ENCODE assay signal across 15 mouse cellular contexts in the genomic region with DNA sequence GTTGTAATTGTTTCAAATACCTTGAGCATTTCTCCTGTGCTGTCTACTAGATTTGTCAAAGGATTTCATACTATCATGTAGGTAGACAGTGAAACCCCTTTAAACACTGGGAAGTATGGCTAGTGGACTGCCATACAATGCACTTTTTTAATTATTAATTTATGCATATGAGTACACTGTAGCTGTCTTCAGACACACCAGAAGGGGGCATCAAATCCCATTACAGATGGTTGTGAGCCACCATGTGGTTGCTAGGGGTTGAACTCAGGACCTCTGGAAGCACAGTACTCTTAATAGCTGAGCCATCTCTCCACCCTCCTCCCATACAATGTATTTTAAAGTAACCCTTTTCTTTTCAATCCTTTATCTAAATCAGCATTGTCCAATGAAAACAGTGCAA.
A peak's percentile ranks its signal among the peaks of the same experiment; 100 is the strongest.
DNase-seq lines count a peak whose midpoint lies in the region; ATAC-seq and TF ChIP-seq lines count a peak whose summit lies in the region.
"Had no signal": no experiment of that assay in that cellular context is flagged by ENCODE, and none has a peak within 500 bp of the region (broad histone marks: within the 10 kb centered on the region; RNA-seq: fewer than 3 reads in every experiment).

No protein-coding gene starts in this region.

- H3K27me3 ChIP-seq in forebrain, postnatal 0 days (ENCODE audit: insufficient read depth, low read length) = no peaks in the 10 kb centered on the region
- H3K27me3 ChIP-seq in forebrain, embryonic 13.5 days = no peaks in the 10 kb centered on the region
- H3K27me3 ChIP-seq in hindbrain, postnatal 0 days (ENCODE audit: insufficient read depth, low read length) = no peaks in the 10 kb centered on the region
- no peaks in the 10 kb centered on the region for H3K27me3 ChIP-seq in hindbrain, embryonic 12.5 days
- no peaks in the 10 kb centered on the region for H3K27me3 ChIP-seq in lung, postnatal 0 days (replicated peaks; ENCODE audit: insufficient read depth, low read length)
- H3K27me3 ChIP-seq: embryonic facial prominence, embryonic 12.5 days; forebrain, embryonic 12.5 days; heart, embryonic 13.5 days; hindbrain, embryonic 13.5 days; intestine, embryonic 15.5 days had no signal

- H3K36me3 ChIP-seq in forebrain, postnatal 0 days (ENCODE audit: insufficient read depth) = peaks cover 3% of the 10 kb centered on the region
- peaks cover 26% of the 10 kb centered on the region for H3K36me3 ChIP-seq in forebrain, embryonic 13.5 days (ENCODE audit: poor library complexity, severe bottlenecking)
- no peaks in the 10 kb centered on the region; the same call in 1 of the 2 replicates for H3K36me3 ChIP-seq in hindbrain, postnatal 0 days (ENCODE audit: insufficient read depth, low read length)
- 0 out of 2 replicates have a peak, but pooled peaks cover 10% of the 10 kb centered on the region for H3K36me3 ChIP-seq in hindbrain, embryonic 12.5 days
- H3K36me3 ChIP-seq in lung, postnatal 0 days (ENCODE audit: insufficient read depth, low read length) = peaks cover 11% of the 10 kb centered on the region; the same call in 1 of the 2 replicates
- H3K36me3 ChIP-seq: intestine, embryonic 15.5 days had no signal

- TF ChIP-seq CTCF in forebrain, postnatal 0 days (IDR thresholded peaks at IDR 0.05; ENCODE audit: low read depth) = peak; percentile 24; the same call in 1 of the 2 replicates
- peak; percentile 18; the same call in 1 of the 2 replicates for TF ChIP-seq CTCF in hindbrain, postnatal 0 days (IDR thresholded peaks at IDR 0.05; ENCODE audit: low read depth)
- peak; percentile 20; the same call in 1 of the 2 replicates for TF ChIP-seq CTCF in lung, postnatal 0 days (IDR thresholded peaks at IDR 0.05)

- no peaks in the 10 kb centered on the region for H3K9me3 ChIP-seq in forebrain, postnatal 0 days (ENCODE audit: low read length)
- no peaks in the 10 kb centered on the region for H3K9me3 ChIP-seq in forebrain, embryonic 13.5 days (replicated peaks)
- H3K9me3 ChIP-seq in hindbrain, postnatal 0 days (ENCODE audit: low read length) = no peaks in the 10 kb centered on the region
- no peaks in the 10 kb centered on the region for H3K9me3 ChIP-seq in hindbrain, embryonic 12.5 days (replicated peaks)
- H3K9me3 ChIP-seq in lung, postnatal 0 days (ENCODE audit: low read length) = no peaks in the 10 kb centered on the region
- H3K9me3 ChIP-seq: embryonic facial prominence, embryonic 12.5 days; forebrain, embryonic 12.5 days; heart, embryonic 13.5 days; hindbrain, embryonic 13.5 days; intestine, embryonic 15.5 days had no signal

- no peak overlapping the region for H3K4me2 ChIP-seq in forebrain, postnatal 0 days (ENCODE audit: low read depth)
- no peak overlapping the region for H3K4me2 ChIP-seq in forebrain, embryonic 13.5 days
- no peak overlapping the region for H3K4me2 ChIP-seq in hindbrain, postnatal 0 days (ENCODE audit: low read depth, low read length)
- H3K4me2 ChIP-seq in hindbrain, embryonic 12.5 days (replicated peaks) = no peak overlapping the region
- no peak overlapping the region for H3K4me2 ChIP-seq in lung, postnatal 0 days (replicated peaks; ENCODE audit: low read depth, low read length)
- H3K4me2 ChIP-seq: embryonic facial prominence, embryonic 12.5 days; forebrain, embryonic 12.5 days; heart, embryonic 13.5 days; hindbrain, embryonic 13.5 days; intestine, embryonic 15.5 days had no signal

- H3K4me3 ChIP-seq in forebrain, postnatal 0 days (ENCODE audit: low read depth, low read length) = no peak overlapping the region
- H3K4me3 ChIP-seq in forebrain, embryonic 13.5 days = no peak overlapping the region
- H3K4me3 ChIP-seq in hindbrain, postnatal 0 days (ENCODE audit: low read length) = no peak overlapping the region
- H3K4me3 ChIP-seq in hindbrain, embryonic 12.5 days = no peak overlapping the region
- no peak overlapping the region for H3K4me3 ChIP-seq in lung, postnatal 0 days (ENCODE audit: low read depth, low read length)
- H3K4me3 ChIP-seq: embryonic facial prominence, embryonic 12.5 days; forebrain, embryonic 12.5 days; heart, embryonic 13.5 days; hindbrain, embryonic 13.5 days; intestine, embryonic 15.5 days had no signal

- H3K4me1 ChIP-seq in forebrain, postnatal 0 days (ENCODE audit: insufficient read depth) = peaks cover 7% of the 10 kb centered on the region; the same call in 1 of the 2 replicates
- peaks cover 14% of the 10 kb centered on the region for H3K4me1 ChIP-seq in forebrain, embryonic 13.5 days
- H3K4me1 ChIP-seq in hindbrain, postnatal 0 days (ENCODE audit: insufficient read depth, low read length) = no peaks in the 10 kb centered on the region
- no peaks in the 10 kb centered on the region for H3K4me1 ChIP-seq in hindbrain, embryonic 12.5 days
- no peaks in the 10 kb centered on the region for H3K4me1 ChIP-seq in lung, postnatal 0 days (ENCODE audit: insufficient read depth, low read depth, low read length)
- H3K4me1 ChIP-seq: embryonic facial prominence, embryonic 12.5 days; forebrain, embryonic 12.5 days; hindbrain, embryonic 13.5 days; intestine, embryonic 15.5 days had no signal

- no peak for ATAC-seq in forebrain, postnatal 0 days
- ATAC-seq in forebrain, embryonic 13.5 days = no peak
- no peak for ATAC-seq in hindbrain, postnatal 0 days
- ATAC-seq in hindbrain, embryonic 12.5 days (ENCODE audit: low FRiP score) = no peak
- ATAC-seq in lung, postnatal 0 days = no peak
- no peak for ATAC-seq in erythroblast, adult 5-6 weeks (replicated peaks; ENCODE audit: low FRiP score, poor library complexity, severe bottlenecking)
- ATAC-seq: intestine, embryonic 15.5 days had no signal

- no peak for TF ChIP-seq EP300 in lung, postnatal 0 days (IDR thresholded peaks at IDR 0.05)

- no peak overlapping the region for H3K9ac ChIP-seq in forebrain, postnatal 0 days
- H3K9ac ChIP-seq in forebrain, embryonic 13.5 days = no peak overlapping the region
- H3K9ac ChIP-seq in hindbrain, postnatal 0 days (replicated peaks; ENCODE audit: low read length) = no peak overlapping the region
- H3K9ac ChIP-seq in hindbrain, embryonic 12.5 days = no peak overlapping the region
- H3K9ac ChIP-seq in lung, postnatal 0 days (replicated peaks; ENCODE audit: low read depth) = no peak overlapping the region
- H3K9ac ChIP-seq: embryonic facial prominence, embryonic 12.5 days; forebrain, embryonic 12.5 days; heart, embryonic 13.5 days; hindbrain, embryonic 13.5 days; intestine, embryonic 15.5 days had no signal

- no peak for DNase-seq in forebrain, postnatal 0 days
- DNase-seq in hindbrain, postnatal 0 days (ENCODE audit: low spot score) = no peak
- no peak for DNase-seq in lung, postnatal 0 days (ENCODE audit: low spot score)
- DNase-seq in lung, postnatal 10 days = no peak
- DNase-seq: adrenal gland, adult 8-10 months; adrenal gland, postnatal 36 days; heart, postnatal 4 days had no signal

- H3K27ac ChIP-seq in forebrain, postnatal 0 days (ENCODE audit: low read depth, low read length) = no peak overlapping the region
- H3K27ac ChIP-seq in forebrain, embryonic 13.5 days = no peak overlapping the region
- no peak overlapping the region for H3K27ac ChIP-seq in hindbrain, postnatal 0 days
- no peak overlapping the region for H3K27ac ChIP-seq in hindbrain, embryonic 12.5 days
- no peak overlapping the region for H3K27ac ChIP-seq in lung, postnatal 0 days (ENCODE audit: low read length)
- H3K27ac ChIP-seq: embryonic facial prominence, embryonic 12.5 days; forebrain, embryonic 12.5 days; heart, embryonic 13.5 days; hindbrain, embryonic 13.5 days; intestine, embryonic 15.5 days had no signal
